Mouse (Mus musculus) neural tube, embryonic 15.5 days (tissue): ENCODE results near the gene Hoxa4. TPM values are rescaled to one million over a fixed set of nuclear protein-coding genes. Genes with fewer than 3 reads are reported as not detected.

ENCODE experiments used
- ATAC-seq: fragments of 200-750 bp; cut with Nextera tagmentation; 2 replicates; pipeline ENCODE4 v1.8.0; 2017; ENCODE audit warnings: mild to moderate bottlenecking, moderate TSS enrichment, moderate library complexity; ENCODE audit not compliant: low FRiP score
- H3K27ac ChIP-seq: fragments of 300-500 bp; sonication (generic); replicated peaks from 2 replicates; pipeline ENCODE4 v1.5.1; 2015; ENCODE audit warnings: mild to moderate bottlenecking, inconsistent platforms
- H3K27me3 ChIP-seq: fragments of 300-500 bp; sonication (generic); replicated peaks from 2 replicates; pipeline ENCODE4 v1.6.1; 2015; ENCODE audit warnings: inconsistent platforms
- H3K36me3 ChIP-seq: fragments of 300-500 bp; sonication (generic); 2 replicates; pipeline ENCODE4 v1.6.1; 2015; ENCODE audit warnings: inconsistent platforms
- H3K4me1 ChIP-seq: fragments of 300-500 bp; sonication (generic); 2 replicates; pipeline ENCODE4 v1.6.1; 2015; ENCODE audit warnings: inconsistent platforms
- H3K4me2 ChIP-seq: fragments of 300-500 bp; sonication (generic); 2 replicates; pipeline ENCODE4 v1.6.1; 2015; ENCODE audit warnings: inconsistent platforms, mild to moderate bottlenecking, moderate library complexity
- H3K4me3 ChIP-seq: fragments of 300-500 bp; sonication (generic); replicated peaks from 2 replicates; pipeline ENCODE4 v1.5.1; 2015; ENCODE audit warnings: mild to moderate bottlenecking, inconsistent platforms
- H3K9ac ChIP-seq: fragments of 300-500 bp; sonication (generic); replicated peaks from 2 replicates; pipeline ENCODE4 v1.6.1; 2015; ENCODE audit warnings: mild to moderate bottlenecking, inconsistent platforms
- H3K9me3 ChIP-seq: fragments of 300-500 bp; sonication (generic); replicated peaks from 2 replicates; pipeline ENCODE4 v1.6.1; 2016; ENCODE audit warnings: inconsistent platforms
- WGBS: fragments of 180-500 bp; shearing (Covaris S2); methylation state at CpG from one replicate; pipeline ENCODE4 v1.1.7; 2015; ENCODE audit warnings: mixed read lengths; 5-methylcytosine and 5-hydroxymethylcytosine counted together
- polyA plus RNA-seq: library from polyadenylated mRNA; unstranded; fragments of >200 nt; fragmentation: Nextera tagmentation; extraction: Ambion mirVana; gene quantifications from 2 replicates; pipeline ENCODE4 v1.2.1, GENCODE M21; 2015

Gene Hoxa4
- polyA plus RNA-seq, 1 experiment from 2014 or later, result 5.7 TPM

- H3K4me1 ChIP-seq, result peaks cover 92% of the 10 kb centered on the region
- H3K4me3 ChIP-seq, result 0 out of 2 replicates have a peak overlapping the region, but pooled peaks have one; percentile 46
- H3K36me3 ChIP-seq, result no peaks in the 10 kb centered on the region; the same call in 1 of the 2 replicates
- H3K9ac ChIP-seq, result peak overlapping the region; percentile 41; the same call in 1 of the 2 replicates
- H3K27ac ChIP-seq, result peak overlapping the region; percentile 88
- 32% methylated on average over 3 of the region's 3 CpGs for WGBS
- no peak for ATAC-seq
- no peaks in the 10 kb centered on the region for H3K27me3 ChIP-seq
- no peaks in the 10 kb centered on the region for H3K9me3 ChIP-seq
- H3K4me2 ChIP-seq, result peak overlapping the region; percentile 63
Observed at GRCm38 (mm10) chr6:52180726-52181125, 10.8 kb downstream of the Hoxa4 start.

DNA sequence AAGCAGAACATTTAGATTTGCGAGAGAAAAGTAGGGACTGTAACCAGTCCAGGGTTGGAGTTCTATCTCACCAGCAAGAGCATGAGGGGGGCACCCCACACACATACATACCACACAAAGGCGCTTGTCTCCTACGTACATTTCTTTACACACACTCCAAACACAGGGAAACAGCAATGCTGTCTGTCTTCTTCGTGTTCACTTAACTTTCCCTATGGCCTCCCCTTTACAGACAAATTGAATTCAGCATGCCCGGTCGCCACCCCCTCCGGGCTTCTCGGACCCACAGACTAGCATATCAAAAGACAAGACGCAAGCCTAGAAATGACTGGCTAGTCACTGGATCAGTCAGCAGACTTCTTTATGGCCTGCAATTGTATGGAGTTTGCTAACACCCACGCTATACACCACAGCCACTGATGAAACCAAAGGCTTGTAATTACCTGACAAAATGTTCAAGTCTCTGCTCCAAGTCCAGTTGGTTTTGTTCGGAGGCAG, 11.3 kb downstream of the Hoxa4 start:
- Histone ChIP-seq H3K27me3 (no peaks in the 10 kb centered on the region), H3K27ac (peak overlapping the region; percentile 88), H3K36me3 (no peaks in the 10 kb centered on the region; the same call in 1 of the 2 replicates), H3K4me2 (peak overlapping the region; percentile 63), H3K4me1 (peaks cover 91% of the 10 kb centered on the region), H3K9me3 (no peaks in the 10 kb centered on the region), H3K9ac (peak overlapping the region; percentile 41), H3K4me3 (peak overlapping the region; percentile 46)
- WGBS, result 12% methylated on average over 11 of the region's 11 CpGs
- no peak for ATAC-seq

- Histone ChIP-seq H3K9ac (peak overlapping the region; percentile 41), H3K27ac (peak overlapping the region; percentile 88), H3K27me3 (no peaks in the 10 kb centered on the region), H3K9me3 (no peaks in the 10 kb centered on the region), H3K4me1 (peaks cover 91% of the 10 kb centered on the region), H3K4me3 (peak overlapping the region; percentile 46), H3K4me2 (peak overlapping the region; percentile 63), H3K36me3 (no peaks in the 10 kb centered on the region; the same call in 1 of the 2 replicates)
- WGBS, result 8% methylated on average over 10 of the region's 10 CpGs
- ATAC-seq, result no peak
Observed at GRCm38 (mm10) chr6:52179690-52180089, 11.9 kb downstream of the Hoxa4 start.

DNA sequence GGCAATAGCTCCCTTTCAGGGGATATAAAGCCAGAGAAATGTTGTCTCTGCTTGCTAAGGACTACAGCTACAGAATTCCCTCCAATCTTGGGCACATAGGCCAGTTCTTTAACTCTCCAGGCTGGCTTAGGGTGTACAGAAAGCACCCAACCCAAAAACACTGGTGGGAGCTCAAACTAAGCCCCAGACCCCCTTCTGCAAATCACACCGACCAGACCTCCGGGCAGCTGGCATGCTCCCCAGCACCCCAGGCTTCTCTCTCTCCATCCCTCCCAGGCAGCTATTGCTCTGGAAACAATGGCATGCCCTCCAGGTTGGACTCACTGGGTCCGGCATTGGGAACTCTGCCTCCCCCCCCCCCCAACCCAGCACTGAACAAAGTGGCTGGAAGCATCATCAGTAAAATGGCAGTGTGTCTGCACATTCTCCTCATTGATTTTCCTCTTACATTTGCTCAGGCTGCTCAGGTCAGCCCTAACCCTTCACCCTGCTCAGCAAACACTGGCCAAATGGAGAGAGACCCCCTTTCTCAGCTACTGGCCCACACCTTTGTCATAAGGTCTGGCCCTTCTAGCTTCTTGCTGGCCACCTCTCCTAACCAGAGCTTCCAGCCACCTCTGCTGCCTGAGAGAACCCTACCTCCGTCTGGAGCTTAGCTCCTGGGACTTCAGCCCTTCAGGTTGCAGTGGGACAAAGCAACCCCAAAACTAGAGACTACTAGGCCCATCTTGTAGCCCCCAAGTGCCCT, 12.5 kb downstream of the Hoxa4 start:
- peak overlapping the region; percentile 88 for H3K27ac ChIP-seq
- peaks cover 86% of the 10 kb centered on the region for H3K4me1 ChIP-seq
- H3K36me3 ChIP-seq, result no peaks in the 10 kb centered on the region; the same call in 1 of the 2 replicates
- ATAC-seq, result no peak
- WGBS, result 10% methylated on average over 4 of the region's 4 CpGs
- H3K4me3 ChIP-seq, result peak overlapping the region; percentile 46
- peak overlapping the region; percentile 63 for H3K4me2 ChIP-seq
- H3K9me3 ChIP-seq, result no peaks in the 10 kb centered on the region
- no peaks in the 10 kb centered on the region for H3K27me3 ChIP-seq
- H3K9ac ChIP-seq, result peak overlapping the region; percentile 41

DNA sequence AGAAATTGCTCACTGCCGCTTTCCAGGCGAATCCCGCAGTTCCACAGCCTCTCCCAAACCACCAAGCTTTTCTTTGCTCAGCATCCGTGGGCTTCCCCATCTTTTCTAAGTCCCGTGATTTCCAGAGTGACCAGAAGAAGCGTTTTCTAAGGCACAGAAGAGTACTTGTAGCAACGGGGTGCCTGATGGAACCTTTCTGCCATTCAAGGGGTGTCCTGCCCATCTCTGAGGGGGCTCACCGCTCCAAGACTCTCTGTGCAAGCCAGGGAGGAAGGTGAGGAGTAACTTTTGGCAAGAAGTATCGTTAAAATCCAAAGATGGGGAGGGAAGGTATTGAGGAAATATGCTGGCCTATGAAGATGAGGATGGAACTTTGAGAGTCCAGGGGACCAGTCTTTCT, 13.7 kb downstream of the Hoxa4 start:
- Histone ChIP-seq H3K27ac (peak overlapping the region; percentile 88), H3K9me3 (no peaks in the 10 kb centered on the region), H3K4me3 (peak overlapping the region; percentile 46), H3K4me1 (peaks cover 83% of the 10 kb centered on the region), H3K36me3 (no peaks in the 10 kb centered on the region), H3K27me3 (no peaks in the 10 kb centered on the region), H3K4me2 (peak overlapping the region; percentile 63), H3K9ac (peak overlapping the region; percentile 58)
- ATAC-seq, result no peak
- 10% methylated on average over 9 of the region's 9 CpGs for WGBS

GRCm38 (mm10) chr6:52177061-52177735, 14.4 kb downstream of the Hoxa4 start, which contains the start of gene 5730596B20Rik:
5730596B20Rik (plus strand) TSS chr6:52177498.
- Histone ChIP-seq H3K9ac (peak within 1 kb of the TSS; percentile 58), H3K4me3 (peak within 1 kb of the TSS; percentile 46), H3K4me2 (peak within 1 kb of the TSS; percentile 63), H3K4me1 (peaks cover 86% of the 10 kb centered on the region), H3K9me3 (no peaks in the 10 kb centered on the region), H3K36me3 (no peaks in the 10 kb centered on the region), H3K27ac (peak within 1 kb of the TSS; percentile 88), H3K27me3 (no peaks in the 10 kb centered on the region)
- ATAC-seq, result no peak
- WGBS, result 10% methylated on average over 36 of the region's 36 CpGs

DNA sequence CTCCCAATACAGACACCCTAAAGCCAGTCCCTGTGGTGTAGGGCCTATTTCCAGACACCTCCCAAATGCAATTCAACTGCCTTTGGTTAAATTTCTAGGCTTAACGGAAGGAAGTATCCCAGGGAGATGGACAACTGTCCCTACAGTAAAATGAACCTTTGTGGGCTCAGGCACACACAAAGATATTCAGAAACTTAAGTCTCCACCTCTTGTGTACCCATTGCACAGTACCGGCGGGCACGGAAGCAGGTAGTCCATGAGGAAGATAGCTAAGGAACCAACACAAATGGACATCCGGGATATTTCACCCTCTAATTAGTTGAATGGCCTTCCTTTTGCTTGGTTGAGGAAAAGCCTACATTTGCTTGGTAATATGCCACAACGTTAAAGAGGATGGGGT, 15.2 kb downstream of the Hoxa4 start:
- peak overlapping the region; percentile 58 for H3K9ac ChIP-seq
- 9% methylated on average over 6 of the region's 6 CpGs for WGBS
- no peaks in the 10 kb centered on the region for H3K36me3 ChIP-seq
- H3K4me1 ChIP-seq, result peaks cover 90% of the 10 kb centered on the region
- no peak for ATAC-seq
- peak overlapping the region; percentile 63 for H3K4me2 ChIP-seq
- peak overlapping the region; percentile 46 for H3K4me3 ChIP-seq
- H3K27ac ChIP-seq, result peak overlapping the region; percentile 88
- H3K27me3 ChIP-seq, result no peaks in the 10 kb centered on the region
- H3K9me3 ChIP-seq, result no peaks in the 10 kb centered on the region

- Histone ChIP-seq H3K27ac (peak overlapping the region; percentile 88), H3K9ac (peak overlapping the region; percentile 58), H3K4me2 (peak overlapping the region; percentile 63), H3K27me3 (no peaks in the 10 kb centered on the region), H3K36me3 (no peaks in the 10 kb centered on the region), H3K9me3 (no peaks in the 10 kb centered on the region), H3K4me1 (peaks cover 90% of the 10 kb centered on the region), H3K4me3 (peak overlapping the region; percentile 46)
- 1% methylated on average over 20 of the region's 35 CpGs for WGBS
- ATAC-seq, result 0 out of 2 replicates have a peak, but pooled peaks have one; percentile 15
Observed at GRCm38 (mm10) chr6:52175864-52176263, 15.7 kb downstream of the Hoxa4 start.

DNA sequence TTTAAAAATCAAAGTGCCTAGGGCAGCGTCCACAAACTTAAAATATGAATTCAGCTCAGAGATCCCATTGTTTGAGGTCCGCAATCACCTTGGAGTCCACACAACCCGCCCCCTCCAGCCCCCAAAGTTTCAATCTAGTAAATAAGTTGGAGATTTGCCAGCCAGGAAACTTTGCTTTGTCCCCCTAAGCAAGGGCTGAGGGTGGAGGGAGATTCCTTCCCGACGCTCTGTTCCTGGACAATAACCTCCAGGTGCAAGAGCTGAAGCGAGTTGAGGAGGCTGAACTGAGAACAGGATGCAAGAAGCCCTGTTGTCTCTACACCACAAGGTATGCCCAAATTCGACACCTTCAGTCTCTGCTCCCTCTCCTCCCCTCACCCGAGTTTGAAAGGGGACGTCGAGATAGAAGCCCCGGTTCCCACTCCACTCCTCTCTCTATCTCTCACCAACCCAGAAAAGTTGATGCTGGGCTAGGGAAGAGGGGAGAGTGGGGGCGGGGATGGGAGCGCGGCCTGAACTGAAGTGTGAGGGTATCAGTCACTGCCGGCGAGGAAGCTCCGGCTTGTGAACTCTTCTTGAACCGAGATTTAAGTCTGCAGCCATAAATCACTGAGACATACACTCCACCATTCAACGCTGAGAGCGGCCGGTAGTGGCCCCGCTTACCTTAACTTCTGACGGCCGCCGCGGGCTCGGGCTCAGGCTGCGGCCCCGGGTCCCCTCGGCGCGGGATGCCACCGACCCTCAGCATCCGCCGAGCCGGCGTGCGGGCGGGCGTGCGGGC, 16.4 kb downstream of the Hoxa4 start:
- ATAC-seq, result no peak
- no peaks in the 10 kb centered on the region for H3K27me3 ChIP-seq
- 5% methylated on average over 41 of the region's 41 CpGs for WGBS
- peak overlapping the region; percentile 88 for H3K27ac ChIP-seq
- H3K4me3 ChIP-seq, result peak overlapping the region; percentile 46
- H3K9me3 ChIP-seq, result no peaks in the 10 kb centered on the region
- peaks cover 90% of the 10 kb centered on the region for H3K4me1 ChIP-seq
- peak overlapping the region; percentile 63 for H3K4me2 ChIP-seq
- H3K9ac ChIP-seq, result peak overlapping the region; percentile 58
- H3K36me3 ChIP-seq, result no peaks in the 10 kb centered on the region

DNA sequence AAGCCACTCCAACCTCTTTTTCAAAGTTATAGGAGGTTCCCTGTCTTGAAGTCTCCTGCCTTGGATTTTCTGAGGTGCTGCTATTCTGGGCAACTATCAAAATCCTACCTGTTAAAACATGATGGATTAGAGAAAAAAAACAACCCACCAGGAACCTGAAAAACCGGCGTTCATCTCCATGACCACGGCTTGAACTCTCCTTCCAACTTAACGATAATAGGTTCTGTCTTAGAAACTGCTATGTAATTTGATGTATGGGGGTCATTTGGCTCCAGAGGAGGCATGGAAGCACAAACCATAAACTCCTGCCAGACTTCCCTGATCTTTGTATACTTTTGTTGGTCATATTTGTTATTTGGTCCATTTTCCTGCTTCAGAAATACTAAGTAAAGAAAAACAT, 17.9 kb downstream of the Hoxa4 start:
- H3K4me3 ChIP-seq, result peak overlapping the region; percentile 38; the same call in 1 of the 2 replicates
- peak overlapping the region; percentile 60 for H3K27ac ChIP-seq
- peak overlapping the region; percentile 68 for H3K4me2 ChIP-seq
- no peak overlapping the region for H3K9ac ChIP-seq
- 7% methylated on average over 4 of the region's 4 CpGs for WGBS
- H3K27me3 ChIP-seq, result no peaks in the 10 kb centered on the region
- H3K4me1 ChIP-seq, result peaks cover 87% of the 10 kb centered on the region
- no peaks in the 10 kb centered on the region for H3K9me3 ChIP-seq
- H3K36me3 ChIP-seq, result no peaks in the 10 kb centered on the region
- no peak for ATAC-seq

- Histone ChIP-seq H3K36me3 (no peaks in the 10 kb centered on the region), H3K27me3 (no peaks in the 10 kb centered on the region), H3K9ac (peak overlapping the region; percentile 48), H3K4me1 (peaks cover 88% of the 10 kb centered on the region), H3K4me2 (peak overlapping the region; percentile 68), H3K4me3 (peak overlapping the region; percentile 38), H3K27ac (peak overlapping the region; percentile 94), H3K9me3 (no peaks in the 10 kb centered on the region)
- ATAC-seq, result peak; percentile 85
- WGBS, result 1% methylated on average over 35 of the region's 35 CpGs
Observed at GRCm38 (mm10) chr6:52172501-52172900, 19.1 kb downstream of the Hoxa4 start.
